Mouse (Mus musculus) forebrain, embryonic 15.5 days (tissue): ENCODE measurements at regions not wholly inside any gene's neighbourhood (a gene's known extent, or its start where the extent isn't known, plus 50 kb on each side); places are given as distances from the start of the nearest gene placed in this dataset.

ENCODE experiments used
- ATAC-seq: fragments of 200-750 bp; cut with Nextera tagmentation; replicated peaks from 2 replicates; pipeline ENCODE4 v1.8.0; 2017; ENCODE audit warnings: mild to moderate bottlenecking, moderate TSS enrichment, moderate library complexity
- H3K27ac ChIP-seq: fragments of 300-500 bp; sonication (generic); replicated peaks from 2 replicates; pipeline ENCODE4 v1.5.1; 2015; ENCODE audit warnings: mild to moderate bottlenecking, inconsistent platforms
- H3K27me3 ChIP-seq: fragments of 300-500 bp; sonication (generic); 2 replicates; pipeline ENCODE4 v1.6.1; 2015; ENCODE audit warnings: inconsistent platforms
- H3K36me3 ChIP-seq: fragments of 300-500 bp; sonication (generic); 2 replicates; pipeline ENCODE4 v1.6.1; 2015; ENCODE audit warnings: mild to moderate bottlenecking, inconsistent platforms
- H3K4me1 ChIP-seq: fragments of 300-500 bp; sonication (generic); 2 replicates; pipeline ENCODE4 v1.6.1; 2015; ENCODE audit warnings: inconsistent platforms
- H3K4me2 ChIP-seq: fragments of 300-500 bp; sonication (generic); replicated peaks from 2 replicates; pipeline ENCODE4 v1.6.1; 2015; ENCODE audit warnings: mild to moderate bottlenecking, inconsistent platforms
- H3K4me3 ChIP-seq: fragments of 300-500 bp; sonication (generic); 2 replicates; pipeline ENCODE4 v1.5.1; 2015; ENCODE audit warnings: mild to moderate bottlenecking, inconsistent platforms
- H3K9ac ChIP-seq: fragments of 300-500 bp; sonication (generic); replicated peaks from 2 replicates; pipeline ENCODE4 v1.6.1; 2015; ENCODE audit warnings: mild to moderate bottlenecking, inconsistent platforms
- H3K9me3 ChIP-seq: fragments of 300-500 bp; sonication (generic); 2 replicates; pipeline ENCODE4 v1.6.1; 2016; ENCODE audit warnings: inconsistent platforms
- WGBS: fragments of 180-500 bp; shearing (Covaris S2); methylation state at CpG from one replicate; pipeline ENCODE4 v1.1.7; 2015; ENCODE audit warnings: mixed read lengths; 5-methylcytosine and 5-hydroxymethylcytosine counted together

GRCm38 (mm10) chr12:13053746-13054145, 112.0 kb upstream of the Mycn start:
- 77% methylated on average over 5 of the region's 5 CpGs for WGBS
- no peak for ATAC-seq
- Histone ChIP-seq H3K4me1 (peaks cover 3% of the 10 kb centered on the region; the same call in 1 of the 2 replicates), H3K9ac (no peak overlapping the region), H3K36me3 (no peaks in the 10 kb centered on the region), H3K4me2 (no peak overlapping the region), H3K9me3 (no peaks in the 10 kb centered on the region), H3K4me3 (no peak overlapping the region), H3K27ac (no peak overlapping the region), H3K27me3 (no peaks in the 10 kb centered on the region)

- 75% methylated on average over 9 of the region's 9 CpGs for WGBS
- ATAC-seq, result no peak
- no peaks in the 10 kb centered on the region for H3K9me3 ChIP-seq
These were observed 111.3 kb upstream of the Mycn start for GRCm38 (mm10) chr12:13052845-13053623.

DNA sequence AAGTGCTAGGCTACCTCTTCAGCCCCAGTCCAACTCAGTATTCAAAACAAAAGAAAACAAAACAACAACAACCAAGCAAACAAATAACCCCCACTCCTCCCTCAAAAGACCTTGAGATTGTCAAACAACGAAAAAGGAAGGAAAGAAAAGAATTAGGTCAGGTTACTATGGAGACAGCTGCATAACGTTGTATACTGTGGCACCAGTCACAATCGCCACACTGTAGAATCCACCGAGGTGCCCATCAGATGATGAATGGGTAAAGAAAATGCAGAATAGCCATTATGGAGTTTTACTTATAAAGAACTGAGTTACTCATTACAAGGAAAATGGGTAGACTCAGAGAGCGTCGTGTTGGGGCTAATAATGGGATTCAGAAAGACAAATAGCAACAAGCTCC, 110.5 kb upstream of the Mycn start:
- Histone ChIP-seq H3K4me2 (no peak overlapping the region), H3K9ac (no peak overlapping the region), H3K4me1 (peaks cover 3% of the 10 kb centered on the region; the same call in 1 of the 2 replicates), H3K4me3 (no peak overlapping the region), H3K27ac (no peak overlapping the region), H3K36me3 (no peaks in the 10 kb centered on the region), H3K27me3 (no peaks in the 10 kb centered on the region), H3K9me3 (no peaks in the 10 kb centered on the region)
- WGBS, result 24% methylated on average over 6 of the region's 6 CpGs
- ATAC-seq, result 0 out of 2 replicates have a peak, but pooled peaks have one; percentile 43

More at GRCm38 (mm10) chr12:13052845-13053623, 111.3 kb upstream of the Mycn start:
- Histone ChIP-seq H3K4me2 (no peak overlapping the region), H3K27ac (no peak overlapping the region), H3K36me3 (no peaks in the 10 kb centered on the region), H3K4me3 (no peak overlapping the region), H3K4me1 (peaks cover 3% of the 10 kb centered on the region; the same call in 1 of the 2 replicates), H3K9ac (no peak overlapping the region), H3K27me3 (no peaks in the 10 kb centered on the region)

- WGBS, result 79% methylated on average over 8 of the region's 8 CpGs
- no peak for ATAC-seq
These were observed 107.9 kb upstream of the Mycn start for GRCm38 (mm10) chr12:13049659-13050058.

DNA sequence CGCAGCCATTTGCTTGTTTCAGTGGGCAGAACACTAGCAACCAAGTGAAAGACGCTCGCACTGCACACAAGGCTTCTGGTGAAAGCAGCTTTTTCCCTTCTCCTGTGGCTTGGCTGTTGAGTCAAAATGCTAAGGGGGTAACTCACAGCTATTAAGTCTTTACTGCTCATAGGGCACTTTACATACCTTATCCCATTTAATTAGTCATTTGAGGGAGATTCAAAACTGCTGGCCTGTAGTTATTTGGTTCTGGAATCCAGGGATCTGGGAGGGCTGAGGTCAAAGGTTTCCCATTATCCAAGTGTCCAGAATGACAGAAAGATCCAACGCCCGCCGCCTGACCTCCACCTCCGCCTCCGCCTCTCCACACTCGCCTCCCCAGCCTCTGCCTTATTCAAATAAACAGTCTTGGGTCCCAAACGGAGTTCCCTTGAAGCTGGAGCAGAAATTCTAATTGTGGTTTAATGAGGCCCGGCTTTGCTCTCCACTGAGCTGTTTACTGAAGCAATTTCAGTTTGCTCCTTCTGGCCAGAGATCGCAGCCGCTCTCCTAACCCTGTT, 106.5 kb upstream of the Mycn start:
- H3K27ac ChIP-seq, result no peak overlapping the region
- ATAC-seq, result no peak
- WGBS, result 26% methylated on average over 13 of the region's 13 CpGs

More at GRCm38 (mm10) chr12:13049659-13050058, 107.9 kb upstream of the Mycn start:
- Histone ChIP-seq H3K27ac (no peak overlapping the region), H3K27me3 (no peaks in the 10 kb centered on the region), H3K4me3 (no peak overlapping the region), H3K4me2 (no peak overlapping the region), H3K4me1 (no peaks in the 10 kb centered on the region), H3K9ac (no peak overlapping the region), H3K36me3 (no peaks in the 10 kb centered on the region), H3K9me3 (no peaks in the 10 kb centered on the region)

GRCm38 (mm10) chr12:13042934-13043333, 101.2 kb upstream of the Mycn start:
- peaks cover 7% of the 10 kb centered on the region; the same call in 1 of the 2 replicates for H3K4me1 ChIP-seq
- no peaks in the 10 kb centered on the region for H3K36me3 ChIP-seq
- ATAC-seq, result no peak
- no peak overlapping the region for H3K9ac ChIP-seq
- no peaks in the 10 kb centered on the region for H3K27me3 ChIP-seq
- no peak overlapping the region for H3K27ac ChIP-seq
- no peaks in the 10 kb centered on the region for H3K9me3 ChIP-seq
- WGBS, result 33% methylated on average over 7 of the region's 7 CpGs
- H3K4me3 ChIP-seq, result no peak overlapping the region
- H3K4me2 ChIP-seq, result no peak overlapping the region

More for the DNA sequence above, 106.5 kb upstream of the Mycn start:
- Histone ChIP-seq H3K9me3 (no peaks in the 10 kb centered on the region), H3K4me3 (no peak overlapping the region), H3K36me3 (no peaks in the 10 kb centered on the region), H3K9ac (no peak overlapping the region), H3K27me3 (no peaks in the 10 kb centered on the region), H3K4me2 (no peak overlapping the region), H3K4me1 (peaks cover 7% of the 10 kb centered on the region; the same call in 1 of the 2 replicates)

DNA sequence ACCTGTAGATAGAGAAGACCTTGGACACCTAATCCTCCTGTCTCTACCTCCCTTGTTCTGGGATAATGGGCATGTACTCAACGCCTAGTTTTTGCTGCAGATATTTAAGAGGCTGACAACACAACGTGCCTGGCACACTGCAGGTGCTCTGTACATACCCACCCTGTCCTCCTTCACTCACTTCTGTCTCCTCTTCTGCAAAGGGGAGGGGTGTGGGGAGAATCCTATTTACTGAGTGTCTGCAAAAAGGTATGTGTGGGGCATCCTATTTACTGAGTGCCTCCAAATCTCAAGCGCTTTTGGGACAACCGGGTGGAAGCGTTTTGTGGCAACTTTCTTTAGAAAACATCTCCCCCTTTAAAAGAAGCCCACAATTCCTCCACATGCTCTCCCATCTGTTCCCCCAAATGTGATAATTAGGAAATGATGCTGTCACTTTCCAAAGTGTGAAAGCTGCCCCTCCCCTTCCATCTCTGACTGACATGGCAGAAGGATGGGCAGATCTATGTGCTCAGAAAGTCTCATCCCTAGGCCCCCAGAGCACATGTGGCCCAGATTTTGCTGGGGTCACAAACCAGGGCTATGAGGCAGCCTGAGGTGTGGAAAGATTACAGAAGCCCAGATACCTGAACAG, 93.5 kb upstream of the Mycn start:
- peak; percentile 85 for ATAC-seq
- 59% methylated on average over 5 of the region's 5 CpGs for WGBS

GRCm38 (mm10) chr12:13030333-13030732, 88.6 kb upstream of the Mycn start:
- WGBS, result 75% methylated on average over 7 of the region's 7 CpGs
- no peak for ATAC-seq
- Histone ChIP-seq H3K27ac (peak overlapping the region; percentile 51; the same call in 1 of the 2 replicates), H3K9me3 (no peaks in the 10 kb centered on the region), H3K36me3 (no peaks in the 10 kb centered on the region), H3K4me2 (no peak overlapping the region), H3K27me3 (no peaks in the 10 kb centered on the region), H3K4me3 (no peak overlapping the region), H3K9ac (no peak overlapping the region), H3K4me1 (peaks cover 26% of the 10 kb centered on the region)

More for the DNA sequence above, 93.5 kb upstream of the Mycn start:
- Histone ChIP-seq H3K27me3 (no peaks in the 10 kb centered on the region), H3K4me1 (peaks cover 19% of the 10 kb centered on the region), H3K9me3 (no peaks in the 10 kb centered on the region), H3K4me3 (no peak overlapping the region), H3K4me2 (no peak overlapping the region), H3K27ac (peak overlapping the region; percentile 73), H3K36me3 (no peaks in the 10 kb centered on the region), H3K9ac (no peak overlapping the region)

- no peaks in the 10 kb centered on the region for H3K36me3 ChIP-seq
- no peaks in the 10 kb centered on the region for H3K27me3 ChIP-seq
- H3K9ac ChIP-seq, result no peak overlapping the region
- no peak overlapping the region for H3K27ac ChIP-seq
- 65% methylated on average over 3 of the region's 3 CpGs for WGBS
- H3K4me2 ChIP-seq, result no peak overlapping the region
- H3K4me3 ChIP-seq, result no peak overlapping the region
- peaks cover 35% of the 10 kb centered on the region for H3K4me1 ChIP-seq
- H3K9me3 ChIP-seq, result no peaks in the 10 kb centered on the region
- ATAC-seq, result no peak
These were observed 86.4 kb upstream of the Mycn start for GRCm38 (mm10) chr12:13028086-13028485.

DNA sequence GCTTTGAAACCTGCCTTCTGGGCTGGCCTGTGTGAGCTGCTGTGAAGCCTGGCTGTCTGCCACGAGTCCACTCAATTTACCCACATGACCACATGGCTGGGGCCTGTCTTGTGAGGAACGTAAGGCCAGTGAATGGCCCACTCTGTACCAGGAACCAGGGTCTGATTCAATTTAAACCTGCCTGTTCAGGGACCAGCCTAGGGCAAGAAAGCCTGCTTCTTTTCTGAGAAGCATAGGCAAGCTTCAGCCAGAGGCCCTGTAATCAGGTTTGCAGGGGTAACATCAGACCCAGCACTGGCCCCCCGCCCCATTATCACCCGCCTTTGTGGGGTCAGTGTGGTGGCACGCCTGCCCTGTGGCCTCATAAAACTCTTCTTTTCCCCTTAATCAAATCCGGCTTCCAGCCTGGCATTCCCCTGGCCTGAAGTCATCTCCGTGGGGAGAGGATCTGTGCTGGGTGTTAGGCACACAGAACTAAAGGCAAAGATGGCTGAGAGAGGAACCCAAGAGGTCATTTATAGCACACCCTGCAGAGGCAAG, 84.4 kb upstream of the Mycn start:
- Histone ChIP-seq H3K4me2 (no peak overlapping the region), H3K4me1 (peaks cover 29% of the 10 kb centered on the region), H3K9me3 (no peaks in the 10 kb centered on the region), H3K9ac (no peak overlapping the region), H3K27ac (0 out of 2 replicates have a peak overlapping the region, but pooled peaks have one; percentile 25), H3K36me3 (no peaks in the 10 kb centered on the region), H3K4me3 (no peak overlapping the region), H3K27me3 (no peaks in the 10 kb centered on the region)
- peak; percentile 68 for ATAC-seq
- WGBS, result 43% methylated on average over 7 of the region's 7 CpGs

DNA sequence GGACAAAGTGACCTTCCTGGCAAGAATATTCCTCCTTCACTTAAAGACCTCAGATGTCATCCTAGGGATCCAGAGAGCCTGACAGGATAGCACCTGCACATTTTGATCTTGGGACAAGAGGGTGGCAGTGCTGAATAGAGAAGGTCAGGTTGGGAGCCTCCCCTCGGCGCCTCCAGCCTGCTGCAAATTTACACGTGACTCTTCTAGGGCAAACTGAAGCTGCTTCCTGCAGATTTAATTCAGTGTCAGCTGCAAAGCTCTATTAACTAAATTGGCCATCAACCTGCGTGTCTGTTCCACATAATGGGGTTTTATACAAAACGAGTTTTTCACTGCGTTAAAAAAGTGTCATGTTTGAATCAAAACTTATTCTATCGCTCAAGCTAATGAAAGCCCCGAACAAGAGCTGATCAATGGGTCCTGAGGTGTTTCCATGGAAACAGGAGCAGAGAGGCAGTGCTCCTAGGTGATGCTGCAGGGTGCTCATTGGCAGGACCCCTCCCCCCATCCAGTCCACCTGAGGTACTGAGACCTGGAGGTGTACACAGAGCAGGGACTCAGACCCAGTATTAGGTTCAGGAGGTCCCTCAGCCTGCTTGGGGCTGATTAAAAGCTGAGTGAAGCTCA, 82.6 kb upstream of the Mycn start:
- Histone ChIP-seq H3K4me1 (peaks cover 27% of the 10 kb centered on the region), H3K27ac (peak overlapping the region; percentile 56), H3K4me3 (no peak overlapping the region), H3K36me3 (no peaks in the 10 kb centered on the region), H3K9ac (no peak overlapping the region), H3K4me2 (no peak overlapping the region), H3K27me3 (no peaks in the 10 kb centered on the region), H3K9me3 (no peaks in the 10 kb centered on the region)
- peak; percentile 82 for ATAC-seq
- 8% methylated on average over 8 of the region's 8 CpGs for WGBS
